Mouse (Mus musculus): Measurements from ENCODE around the gene Mns1.
"Not testable (repeated sequence)": the region's sequence is repeated elsewhere in the genome, so short reads cannot be mapped to it uniquely, and the experiment has no call there.

The Mns1 gene

DNA sequence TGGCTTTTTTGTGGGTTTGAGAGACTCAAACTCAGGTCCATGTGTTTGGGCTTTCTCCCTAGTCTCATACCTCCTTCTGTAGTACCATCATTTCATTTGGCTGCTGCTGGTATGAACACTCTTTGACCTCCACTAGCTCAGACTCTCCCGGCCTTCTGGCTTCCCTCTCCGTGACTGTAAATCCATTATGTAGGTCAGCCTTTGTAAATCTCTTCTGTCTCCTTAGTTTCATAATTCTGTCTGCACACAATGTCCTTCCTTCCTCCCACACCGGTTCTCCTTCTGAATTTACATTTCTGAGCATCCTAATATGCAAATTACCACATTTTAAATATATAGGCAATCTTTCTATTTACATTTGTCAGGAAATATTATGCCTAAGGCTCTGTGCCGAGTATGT, 9.9 kb upstream of the Mns1 start:
- DNase-seq (ENCODE audit: low spot score) = no peak

DNA sequence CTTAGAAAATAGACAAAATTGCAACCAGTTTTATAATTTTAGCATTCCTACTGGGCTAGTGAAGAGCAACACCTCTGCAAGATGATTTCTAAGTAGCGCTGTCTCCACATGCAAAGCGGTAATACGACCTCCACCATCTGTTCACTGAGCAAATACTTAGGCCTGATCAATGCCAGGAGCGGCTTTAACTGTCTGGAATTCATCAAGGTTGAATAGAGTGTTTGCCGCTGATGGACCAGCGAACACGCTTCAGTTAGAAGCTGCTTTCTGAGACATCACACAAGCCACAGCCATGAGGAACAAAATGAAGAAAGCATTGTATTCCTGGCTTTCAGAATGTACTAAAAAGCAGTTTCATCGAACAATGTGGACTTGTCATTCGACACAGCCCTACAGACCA, 2.9 kb upstream of the Mns1 start:
- DNase-seq (ENCODE audit: low spot score) = no peak

GRCm38 (mm10) chr9:72438749-72439148, 938 bp downstream of the Mns1 start:
- no peak for DNase-seq (ENCODE audit: low spot score)

- DNase-seq (ENCODE audit: low spot score) = no peak
Measured at GRCm38 (mm10) chr9:72440358-72440757, 2.5 kb downstream of the Mns1 start.

- no peak for DNase-seq (ENCODE audit: low spot score)
Measured at GRCm38 (mm10) chr9:72440948-72441926, 3.4 kb downstream of the Mns1 start.

- no peak for DNase-seq (ENCODE audit: low spot score)
Measured at GRCm38 (mm10) chr9:72441927-72442715, 4.3 kb downstream of the Mns1 start.

DNA sequence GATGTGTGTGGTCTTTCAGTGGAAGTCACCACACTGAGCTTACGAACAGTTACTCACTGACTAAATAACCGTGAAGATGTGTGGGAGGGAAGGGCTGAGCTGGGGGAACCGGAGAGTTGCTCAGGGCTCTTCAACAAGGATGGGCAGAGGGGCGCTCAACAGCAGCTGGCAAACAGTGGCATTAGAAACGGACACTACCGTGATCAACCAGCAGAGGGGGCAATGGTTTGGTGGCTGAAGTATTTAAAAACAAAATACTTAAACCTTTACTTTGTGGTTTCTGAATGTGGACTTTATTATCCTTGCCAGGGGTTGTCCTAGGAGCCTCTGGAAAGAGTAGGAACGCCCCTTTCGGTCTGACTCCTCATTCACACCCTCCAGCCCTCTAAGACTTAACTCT, 10.2 kb downstream of the Mns1 start:
- DNase-seq (ENCODE audit: low spot score) = peak; percentile 55

DNA sequence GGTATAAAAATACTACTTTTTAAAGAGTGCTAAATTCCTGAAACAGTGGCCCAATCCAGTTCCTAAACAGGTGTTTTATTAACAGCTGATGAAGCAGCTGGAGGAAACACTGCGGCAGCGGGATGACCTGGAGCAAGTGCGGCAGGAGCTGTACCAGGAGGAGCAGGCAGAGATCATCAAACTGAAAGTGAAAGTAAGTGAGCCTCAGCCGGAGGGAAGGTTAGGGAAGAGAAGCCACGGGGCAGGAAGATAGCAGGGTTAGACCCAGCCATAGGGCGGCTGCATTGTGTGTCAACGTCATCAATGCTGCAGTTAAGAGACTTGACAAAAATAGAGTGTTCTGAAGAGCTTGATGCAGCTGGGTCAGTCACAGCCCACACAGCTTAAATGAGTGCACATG, 11.6 kb downstream of the Mns1 start:
- no peak for DNase-seq (ENCODE audit: low spot score)

GRCm38 (mm10) chr9:72449841-72450240, 12.0 kb downstream of the Mns1 start:
- DNase-seq (ENCODE audit: low spot score) = no peak

GRCm38 (mm10) chr9:72450363-72450762, 12.6 kb downstream of the Mns1 start:
- DNase-seq (ENCODE audit: low spot score) = no peak

- no peak for DNase-seq (ENCODE audit: low spot score)
Measured at GRCm38 (mm10) chr9:72451111-72451510, 13.3 kb downstream of the Mns1 start.

DNA sequence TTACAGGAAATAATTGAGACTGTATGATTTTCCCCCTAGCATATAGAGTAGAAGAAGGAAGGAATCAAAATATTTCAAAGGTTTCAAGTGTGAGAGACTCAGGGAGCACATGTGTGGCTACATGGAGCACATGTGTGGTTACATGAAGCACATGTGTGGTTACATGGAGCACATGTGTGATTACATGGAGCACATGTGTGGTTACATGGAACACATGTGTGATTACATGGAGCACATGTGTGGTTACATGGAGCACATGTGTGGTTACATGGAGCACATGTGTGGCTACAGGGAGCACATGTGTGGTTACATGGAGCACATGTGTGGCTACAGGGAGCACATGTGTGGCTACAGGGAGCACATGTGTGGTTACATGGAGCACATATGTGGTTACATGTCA, 16.5 kb downstream of the Mns1 start:
- DNase-seq (ENCODE audit: low spot score) = not testable (repeated sequence)

- DNase-seq (ENCODE audit: low spot score) = no peak
Measured at GRCm38 (mm10) chr9:72456374-72456773, 18.6 kb downstream of the Mns1 start.

DNA sequence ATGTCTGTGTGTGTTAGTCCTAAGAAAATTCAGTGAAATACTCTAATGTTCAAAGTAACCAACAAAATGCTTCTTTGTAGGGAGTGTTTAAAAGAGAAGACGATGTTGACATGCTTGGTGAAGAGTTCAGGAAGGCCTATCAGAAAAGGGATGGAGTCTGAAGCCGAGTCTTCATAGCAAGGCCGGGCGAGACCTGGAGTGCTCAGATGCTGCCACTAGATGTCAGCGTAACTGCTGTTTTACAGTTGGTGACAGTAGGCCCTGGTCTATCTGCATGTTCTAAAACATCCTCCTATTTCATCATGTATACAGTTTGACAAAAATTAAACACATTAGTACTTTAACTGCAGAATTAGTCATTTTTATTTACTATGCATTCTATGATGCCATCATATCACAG, 20.4 kb downstream of the Mns1 start:
- peak; percentile 37 for DNase-seq (ENCODE audit: low spot score)

DNA sequence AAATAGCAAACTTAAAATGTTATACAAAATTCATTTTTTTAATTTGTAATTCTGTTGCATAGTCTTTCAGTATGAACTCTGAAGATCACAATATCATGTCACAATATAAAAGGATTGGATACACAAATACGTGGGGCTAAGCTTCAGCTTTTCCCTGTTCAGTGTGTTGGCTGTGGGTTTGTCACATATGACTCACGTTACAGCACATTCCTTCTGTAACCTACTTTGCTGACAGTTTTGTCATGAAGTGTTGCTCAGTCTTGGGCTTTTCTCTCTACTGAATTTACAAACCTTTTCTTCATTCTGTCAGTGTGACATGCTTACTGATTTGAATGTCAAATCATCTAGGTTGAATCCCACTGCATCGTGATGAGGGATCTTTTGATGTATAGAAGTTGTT, 21.9 kb downstream of the Mns1 start:
- DNase-seq (ENCODE audit: low spot score) = no peak

DNA sequence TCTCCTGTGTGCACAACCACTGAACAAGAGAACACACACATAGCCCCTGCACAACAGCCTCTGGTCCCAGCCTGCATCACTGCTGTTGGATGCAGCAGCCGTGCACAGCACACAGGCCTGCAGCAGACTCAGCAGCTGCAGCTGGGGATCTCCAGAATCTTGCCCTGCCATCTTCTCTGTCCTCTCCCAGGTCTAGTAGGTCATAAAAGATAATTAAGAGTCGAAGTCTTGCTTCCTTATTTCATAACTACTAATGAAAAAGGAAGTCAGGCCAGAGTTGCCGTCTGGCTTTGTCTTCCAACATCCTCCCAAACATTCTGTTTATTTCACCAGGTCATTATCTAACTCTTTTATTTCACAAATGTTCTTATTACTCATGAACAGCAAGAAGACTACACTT, 23.0 kb downstream of the Mns1 start:
- no peak for DNase-seq (ENCODE audit: low spot score)

- DNase-seq (ENCODE audit: low spot score) = no peak
Measured at GRCm38 (mm10) chr9:72462427-72462826, 24.6 kb downstream of the Mns1 start.

DNA sequence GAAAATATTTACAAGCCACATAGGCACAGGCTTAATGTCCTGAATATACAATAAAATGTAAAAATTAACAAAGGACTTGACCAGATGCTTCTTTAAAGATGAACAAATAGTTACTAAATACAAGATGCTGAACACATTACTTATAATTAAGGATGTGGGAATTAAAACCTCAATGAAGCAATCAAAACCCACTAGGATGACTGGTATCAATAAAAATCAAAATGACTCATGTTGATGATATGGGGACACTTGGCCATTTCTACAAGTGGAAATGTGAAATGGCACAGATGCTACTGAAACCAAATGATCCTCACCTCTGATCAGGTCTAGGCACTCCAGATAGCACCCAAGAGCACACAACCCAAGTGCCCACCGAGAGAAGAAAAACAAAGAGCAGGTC, 27.0 kb downstream of the Mns1 start:
- no peak for DNase-seq (ENCODE audit: low spot score)

- DNase-seq (ENCODE audit: low spot score) = no peak
Measured at GRCm38 (mm10) chr9:72465754-72466181, 28.0 kb downstream of the Mns1 start.

DNA sequence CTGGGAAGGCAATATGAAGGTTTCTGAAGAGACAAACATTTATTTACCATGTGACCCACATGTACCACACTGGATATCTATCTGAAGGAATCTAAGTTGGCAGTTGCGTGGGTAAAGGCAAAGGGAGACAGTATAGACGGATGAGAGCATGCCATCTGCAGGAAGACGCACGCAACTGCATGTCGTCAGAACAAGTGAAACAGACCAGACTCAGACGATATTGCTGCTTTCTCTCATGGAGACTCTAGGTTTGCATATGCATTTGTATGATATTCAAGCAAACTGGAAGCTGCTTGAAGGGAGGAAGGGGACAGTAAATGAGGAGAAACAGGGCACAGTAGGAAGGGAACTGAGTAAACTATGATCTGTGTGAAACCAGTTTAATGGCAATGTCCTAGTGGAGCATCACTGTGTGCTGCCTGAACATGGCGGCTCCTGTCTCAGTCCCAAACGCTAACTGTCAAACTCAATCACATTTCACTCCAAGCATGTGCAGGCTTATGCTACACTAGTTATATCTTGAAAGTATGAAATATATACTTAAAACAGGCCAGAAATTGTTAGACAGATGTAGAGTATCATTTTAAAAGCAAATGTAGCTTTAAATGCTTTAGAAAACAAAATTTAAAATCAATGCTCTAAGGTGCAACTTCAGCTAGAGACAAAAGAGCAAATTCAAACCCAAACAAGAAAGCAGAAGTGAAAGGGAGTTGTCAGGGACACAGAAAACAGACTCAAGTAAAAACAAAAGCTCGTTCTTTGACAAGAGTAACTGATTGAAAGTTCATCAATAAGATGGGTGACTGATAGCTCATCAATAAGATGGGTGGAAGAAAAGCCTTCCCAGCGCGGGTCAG, 30.0 kb downstream of the Mns1 start:
- no peak for DNase-seq (ENCODE audit: low spot score)

DNA sequence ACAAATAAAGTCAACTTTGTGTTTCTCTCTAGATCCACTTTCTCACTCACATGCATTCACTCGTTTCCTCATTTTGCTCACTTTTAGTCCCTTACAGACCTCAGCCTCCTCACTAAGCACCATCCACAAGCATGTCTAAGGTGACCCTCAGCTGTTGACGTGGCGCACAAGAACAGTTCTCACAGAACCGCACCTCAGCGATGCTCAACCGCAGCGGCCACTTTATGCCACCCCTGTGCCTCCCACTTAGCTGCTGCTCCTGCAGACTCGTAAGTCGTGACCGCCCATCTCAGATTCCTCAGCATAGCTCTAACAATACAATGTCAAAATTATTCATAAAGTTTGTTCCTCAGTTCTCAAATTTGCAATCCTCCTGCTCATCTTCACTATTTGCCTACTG, 30.8 kb downstream of the Mns1 start:
- DNase-seq (ENCODE audit: low spot score) = no peak

DNA sequence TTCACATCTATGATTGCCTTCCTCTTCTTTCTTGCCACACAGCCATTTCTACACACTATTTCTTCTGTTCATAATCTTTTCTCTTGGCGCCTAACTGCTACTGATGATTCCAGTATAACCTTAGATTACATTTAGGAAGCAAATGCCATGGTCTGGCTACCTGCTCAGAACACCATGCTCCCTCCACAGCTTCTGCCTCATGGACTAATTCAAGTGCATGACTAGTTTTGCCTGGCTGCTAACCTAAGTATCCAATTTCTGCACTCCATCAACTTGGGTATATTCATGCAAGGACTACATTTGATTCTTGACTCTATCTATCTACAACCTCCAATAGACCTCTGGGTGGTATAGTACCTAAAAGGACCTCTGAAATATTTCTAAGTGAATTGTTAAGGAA, 32.0 kb downstream of the Mns1 start:
- no peak for DNase-seq (ENCODE audit: low spot score)
